Mouse (Mus musculus) urinary bladder, adult 2 months (tissue): Measurements from ENCODE around the gene Zbtb44. TPM values are rescaled to one million over a fixed set of nuclear protein-coding genes. Genes with fewer than 3 reads are reported as not detected.

Experiments
- DNase-seq: peaks from one replicate; pipeline ENCODE4 v3.0.0; 2022; ENCODE audit warnings: low spot score
- polyA plus RNA-seq: library from polyadenylated mRNA; depleted of rRNA; stranded (reverse); fragments of >200 nt; gene quantifications from 2 replicates; pipeline ENCODE4 v1.2.3, GENCODE M21; 2012

Zbtb44 gene
- polyA plus RNA-seq, 1 experiment = 8.9 TPM

- DNase-seq = no peak
Observed at GRCm38 (mm10) chr9:31070706-31071105, 40.3 kb downstream of the Zbtb44 start.

DNA sequence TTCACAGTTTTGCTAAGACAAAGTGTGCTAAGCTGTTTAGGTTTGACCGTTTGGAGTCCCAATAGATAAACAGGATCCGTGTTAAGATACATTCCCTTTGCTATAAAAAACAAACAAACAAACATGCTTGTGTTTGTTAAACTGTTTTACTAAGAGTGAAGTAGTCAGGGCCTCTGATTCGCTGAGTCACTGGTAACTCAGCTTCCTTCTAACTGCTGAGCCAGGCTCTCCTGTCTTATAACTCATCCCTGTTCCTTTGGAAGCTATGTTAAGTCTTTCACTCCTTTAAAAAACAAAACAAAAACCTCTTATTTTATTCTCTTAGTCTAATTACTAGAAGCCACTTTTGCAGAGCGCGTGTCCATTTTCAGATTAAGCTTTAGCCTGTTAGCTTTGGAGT is 41.8 kb downstream of the Zbtb44 start:
- DNase-seq = no peak

GRCm38 (mm10) chr9:31073797-31074196 is 43.4 kb downstream of the Zbtb44 start:
- DNase-seq = no peak

DNA sequence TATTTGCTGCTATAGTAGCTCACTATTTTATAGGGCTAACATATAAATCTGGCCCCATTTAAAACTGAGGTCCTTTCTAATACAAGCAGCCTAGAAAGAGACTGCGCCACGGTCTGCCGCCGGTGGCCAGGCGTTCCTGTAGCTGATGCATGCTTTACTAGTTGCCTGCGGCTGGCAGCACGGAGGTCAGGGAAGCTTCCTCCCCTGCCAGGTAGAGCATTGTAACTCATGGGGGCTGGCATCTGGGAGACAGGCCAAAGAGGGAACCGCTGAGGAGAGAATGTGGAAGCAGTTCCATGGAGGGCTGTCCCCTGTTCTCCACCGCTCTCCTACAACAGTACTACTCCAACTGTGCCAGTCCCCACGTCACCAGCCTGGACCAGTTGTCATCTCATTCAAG is 44.4 kb downstream of the Zbtb44 start:
- DNase-seq = no peak

DNA sequence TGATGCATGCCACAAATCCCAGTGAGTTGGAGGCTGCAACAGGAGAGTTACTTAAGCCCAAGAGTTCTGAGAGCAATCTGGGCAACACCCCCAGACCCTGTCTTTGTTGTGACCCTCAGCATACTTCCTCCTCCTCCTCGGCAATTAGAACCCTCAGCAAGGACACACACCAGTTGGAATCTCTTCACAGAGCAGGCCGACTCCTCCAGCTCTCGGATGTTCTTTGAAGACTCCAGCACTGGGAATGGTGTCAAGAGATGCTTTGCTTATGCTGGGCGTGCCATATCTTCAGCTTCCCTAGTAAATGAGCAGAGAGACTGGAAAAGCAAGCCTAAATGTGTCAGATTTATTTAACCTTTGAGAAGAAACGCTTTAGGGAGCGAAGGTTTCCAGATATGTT is 50.3 kb downstream of the Zbtb44 start:
- DNase-seq = no peak

- DNase-seq = no peak
Observed at GRCm38 (mm10) chr9:31082054-31082666, 51.7 kb downstream of the Zbtb44 start.

DNA sequence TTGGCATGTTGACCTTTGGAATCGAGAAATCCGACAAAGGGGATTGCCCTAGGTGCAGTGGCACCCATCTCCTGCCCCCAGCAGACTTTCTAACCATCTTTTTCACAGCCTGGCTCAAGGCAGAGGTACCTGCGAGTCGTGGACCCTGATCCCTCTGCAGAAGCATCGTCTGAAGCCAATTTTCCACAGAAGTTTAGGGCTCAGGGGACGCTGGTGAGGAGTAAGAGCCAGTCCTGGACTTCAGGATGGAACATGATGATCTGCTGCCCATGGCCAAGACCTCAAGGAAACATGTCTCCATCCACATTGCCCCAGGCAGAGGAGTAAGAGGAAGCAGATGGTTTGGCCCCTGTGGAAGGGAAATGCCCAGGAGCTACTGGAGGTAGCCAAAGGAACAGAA is 52.3 kb downstream of the Zbtb44 start:
- no peak for DNase-seq

DNA sequence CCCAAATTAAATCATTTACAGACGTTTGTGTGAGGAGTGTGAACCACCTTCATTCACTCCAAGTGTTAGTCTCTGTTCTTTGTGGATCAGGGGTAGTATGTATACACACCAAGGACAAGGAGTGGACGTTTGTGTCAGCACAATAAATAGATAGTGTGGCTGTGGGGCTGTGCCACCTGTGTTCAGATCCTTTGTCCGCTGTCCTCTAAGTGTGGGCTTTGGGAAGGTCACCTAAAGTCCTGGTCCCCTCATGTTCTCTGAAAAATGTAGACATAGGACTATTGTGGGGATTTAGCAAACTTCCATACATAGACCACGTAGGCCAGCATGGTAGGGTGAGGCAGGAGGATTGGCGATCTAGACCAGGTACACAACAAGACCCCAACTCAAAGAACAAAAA is 55.1 kb downstream of the Zbtb44 start:
- no peak for DNase-seq

GRCm38 (mm10) chr9:31086085-31086753 is 55.8 kb downstream of the Zbtb44 start:
- DNase-seq = no peak

DNA sequence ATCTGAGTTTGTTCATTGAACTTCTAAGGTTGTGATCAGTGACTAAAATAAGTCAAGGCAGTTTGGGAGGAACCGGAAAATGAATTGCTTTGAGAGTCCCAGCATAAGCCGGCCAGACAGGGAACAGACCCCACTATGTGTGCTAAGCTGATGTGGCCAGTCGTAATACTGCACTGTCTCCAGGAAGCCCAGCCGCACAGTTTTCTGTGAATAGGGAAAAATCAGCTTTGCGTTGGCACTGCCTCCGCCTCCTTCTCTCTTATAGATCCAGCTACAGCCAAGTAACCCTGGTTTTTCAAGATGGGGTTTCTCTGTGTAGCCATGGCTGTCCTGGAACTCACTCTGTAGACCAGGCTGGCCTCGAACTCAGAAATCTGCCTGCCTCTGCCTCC is 56.3 kb downstream of the Zbtb44 start:
- no peak for DNase-seq

DNA sequence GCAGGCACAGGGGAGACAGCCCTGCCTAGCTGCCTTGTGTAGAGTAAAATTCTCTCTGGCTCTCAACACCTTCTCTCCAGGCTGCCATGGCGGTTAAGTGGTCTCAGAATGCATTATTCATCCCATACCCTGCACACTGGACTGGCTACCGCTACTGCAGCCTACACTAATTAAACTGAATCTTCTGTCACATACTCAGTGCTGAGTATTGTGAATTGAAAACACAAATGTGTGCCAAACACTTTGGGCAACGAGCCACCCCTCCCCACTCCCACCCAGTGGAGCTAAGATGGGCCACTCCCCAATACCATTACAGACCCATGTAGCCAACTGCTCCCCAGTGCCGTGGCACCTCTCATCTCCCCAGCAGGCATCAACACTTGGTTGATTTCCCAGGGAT is 57.0 kb downstream of the Zbtb44 start:
- no peak for DNase-seq

- no peak for DNase-seq
Observed at GRCm38 (mm10) chr9:31088116-31088515, 57.7 kb downstream of the Zbtb44 start.

GRCm38 (mm10) chr9:31088883-31089282 is 58.4 kb downstream of the Zbtb44 start:
- no peak for DNase-seq

GRCm38 (mm10) chr9:31089541-31089940 is 59.1 kb downstream of the Zbtb44 start:
- no peak for DNase-seq

DNA sequence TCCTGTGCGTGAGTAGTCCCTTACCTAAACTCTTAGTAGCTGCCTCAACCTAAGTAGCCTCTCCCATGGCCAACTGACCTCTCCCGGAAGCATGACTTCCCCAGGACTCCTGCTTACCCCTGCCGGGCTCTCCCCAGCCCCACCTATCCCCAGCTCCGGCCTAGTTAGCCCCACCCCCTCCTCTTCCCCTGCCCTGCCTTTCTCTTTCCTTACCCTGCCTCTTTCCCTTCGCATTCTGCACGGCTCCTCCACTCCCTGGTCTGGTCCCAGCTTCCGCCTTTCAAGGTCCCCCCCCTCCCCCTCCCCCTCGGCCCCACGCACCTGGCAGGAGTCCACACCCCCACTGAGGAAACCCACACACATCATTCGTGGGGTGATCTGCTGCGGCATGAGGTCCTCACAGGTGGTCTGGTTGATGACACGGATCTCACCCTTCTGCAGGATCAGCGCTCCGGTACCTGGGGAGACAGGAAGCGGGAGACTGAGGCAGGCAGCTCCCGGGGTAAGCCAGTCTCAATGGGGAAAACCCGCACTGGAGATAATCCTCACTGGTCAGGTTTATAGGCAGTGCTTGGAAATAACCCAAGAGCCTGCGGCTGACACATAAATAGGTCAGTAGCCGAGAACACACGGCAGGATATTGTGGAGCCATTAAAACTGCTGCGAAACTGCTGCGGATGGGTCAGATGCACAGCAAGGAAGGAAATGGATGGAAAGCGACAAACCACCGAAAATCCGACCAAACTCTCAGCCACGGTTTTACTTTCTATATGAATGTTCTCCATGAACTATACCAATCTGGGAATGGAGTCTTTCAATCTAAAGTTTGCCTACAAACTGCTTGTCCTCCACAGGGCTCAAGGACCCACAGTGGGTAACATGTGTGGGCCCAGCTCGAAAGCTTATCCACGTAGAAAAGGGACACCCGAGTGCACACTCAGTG is 59.9 kb downstream of the Zbtb44 start:
- DNase-seq = no peak

DNA sequence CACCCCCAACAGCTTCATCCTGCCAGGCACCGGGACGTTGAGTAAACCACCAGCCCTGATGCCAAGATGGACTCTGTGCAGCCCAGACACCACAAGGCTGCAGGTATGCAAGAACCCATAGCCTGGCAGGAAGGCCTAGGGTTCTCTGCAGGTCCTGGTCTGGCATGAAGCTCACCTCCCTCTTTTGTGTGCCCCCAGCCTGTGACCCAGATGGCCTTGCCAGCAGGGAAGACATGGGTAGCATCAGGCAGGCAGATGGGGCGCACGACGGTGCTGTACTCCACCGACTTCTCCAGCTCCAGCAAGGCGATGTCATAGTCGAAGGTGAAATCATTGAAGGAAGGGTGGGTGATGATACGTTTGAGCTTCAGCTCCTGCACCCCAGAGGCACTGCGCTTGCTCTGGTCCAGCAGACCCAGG is 60.7 kb downstream of the Zbtb44 start:
- DNase-seq = no peak

- DNase-seq = no peak
Observed at GRCm38 (mm10) chr9:31092111-31092832, 61.8 kb downstream of the Zbtb44 start.

DNA sequence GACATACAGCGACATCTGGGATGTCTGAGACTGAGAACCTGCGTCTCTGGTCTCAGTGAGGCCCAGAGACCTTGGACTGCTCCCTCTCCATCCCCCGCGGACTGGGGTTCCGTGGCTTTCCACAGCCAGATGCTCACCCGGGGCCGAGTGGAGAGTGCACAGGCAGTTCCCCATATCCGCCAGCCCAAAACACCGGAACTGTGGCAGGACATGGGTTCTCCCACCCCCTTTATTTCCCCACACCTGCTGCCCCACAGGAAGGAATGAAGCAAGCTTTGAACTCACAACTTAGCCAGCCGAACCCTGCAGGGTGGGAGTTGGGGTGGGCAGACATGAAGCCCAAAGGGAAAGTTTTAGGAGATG is 62.4 kb downstream of the Zbtb44 start:
- no peak for DNase-seq

- no peak for DNase-seq
Observed at GRCm38 (mm10) chr9:31097088-31098082, 66.9 kb downstream of the Zbtb44 start.

GRCm38 (mm10) chr9:31098118-31098517 is 67.7 kb downstream of the Zbtb44 start:
- no peak for DNase-seq

GRCm38 (mm10) chr9:31108464-31108863 is 78.0 kb downstream of the Zbtb44 start:
- no peak for DNase-seq
